10 mouse cellular contexts compared by ENCODE assay signal in genomic region chr6:54564506-54564991, GRCm38 (mm10). TPM values are rescaled to one million over a fixed set of nuclear protein-coding genes. Genes with fewer than 3 reads are reported as not detected.
A peak's percentile ranks its signal among the peaks of the same experiment; 100 is the strongest.
DNase-seq lines count a peak whose midpoint lies in the region; ATAC-seq and TF ChIP-seq lines count a peak whose summit lies in the region.
"Had no signal": no experiment of that assay in that cellular context is flagged by ENCODE, and none has a peak within 500 bp of the region (broad histone marks: within the 10 kb centered on the region; RNA-seq: fewer than 3 reads in every experiment).

No protein-coding gene starts in this region.

- TF ChIP-seq POLR2A in myocyte (IDR thresholded peaks at IDR 0.05; ENCODE audit: insufficient read length, low read depth), result no peak

- 19% methylated on average over 9 of the region's 9 CpGs for WGBS in forebrain, postnatal 0 days
- WGBS in kidney, embryonic 15.5 days, result 80% methylated on average over 9 of the region's 9 CpGs

- H3K4me1 ChIP-seq in forebrain, postnatal 0 days (ENCODE audit: insufficient read depth), result peaks cover 23% of the 10 kb centered on the region
- peaks cover 35% of the 10 kb centered on the region for H3K4me1 ChIP-seq in kidney, embryonic 15.5 days

- peak overlapping the region; percentile 75 for H3K4me2 ChIP-seq in forebrain, postnatal 0 days (ENCODE audit: low read depth)
- H3K4me2 ChIP-seq in myocyte (ENCODE audit: low read depth), result peak overlapping the region; percentile 97
- no peak overlapping the region for H3K4me2 ChIP-seq in kidney, embryonic 15.5 days

- no peaks in the 10 kb centered on the region for H3K36me3 ChIP-seq in forebrain, postnatal 0 days (ENCODE audit: insufficient read depth)
- no peaks in the 10 kb centered on the region for H3K36me3 ChIP-seq in myocyte (ENCODE audit: control insufficient read depth, insufficient read depth)
- no peaks in the 10 kb centered on the region for H3K36me3 ChIP-seq in kidney, embryonic 15.5 days

- peak overlapping the region; percentile 96 for H3K27ac ChIP-seq in forebrain, postnatal 0 days (ENCODE audit: low read depth, low read length)
- no peak overlapping the region for H3K27ac ChIP-seq in kidney, embryonic 15.5 days
- no peak overlapping the region for H3K27ac ChIP-seq in gastrocnemius, adult 2 months

- H3K9ac ChIP-seq in forebrain, postnatal 0 days, result peak overlapping the region; percentile 95
- no peak overlapping the region for H3K9ac ChIP-seq in kidney, embryonic 15.5 days

- peak overlapping the region; percentile 70 for H3K4me3 ChIP-seq in forebrain, postnatal 0 days (ENCODE audit: low read depth, low read length)
- peak overlapping the region; percentile 54 for H3K4me3 ChIP-seq in myocyte
- H3K4me3 ChIP-seq in kidney, embryonic 15.5 days (replicated peaks), result no peak overlapping the region
- H3K4me3 ChIP-seq in gastrocnemius, adult 2 months, result no peak overlapping the region
- H3K4me3 ChIP-seq: megakaryocyte, embryonic 14.5 days had no signal

- no peaks in the 10 kb centered on the region for H3K27me3 ChIP-seq in forebrain, postnatal 0 days (ENCODE audit: insufficient read depth, low read length)
- no peaks in the 10 kb centered on the region for H3K27me3 ChIP-seq in myocyte (ENCODE audit: control insufficient read depth, insufficient read depth, insufficient read length)
- H3K27me3 ChIP-seq in kidney, embryonic 15.5 days, result peaks cover 21% of the 10 kb centered on the region

- DNase-seq in cerebellum, postnatal 25 days, result peak; percentile 54 to 60
- no peak for DNase-seq in cerebellum, adult 11 months
- DNase-seq in R1 (ENCODE audit: low read depth, low spot score), result peak; percentile 59
- DNase-seq in forebrain, postnatal 0 days, result no peak
- no peak for DNase-seq in urinary bladder, postnatal 25 days (ENCODE audit: low spot score)
- DNase-seq in gastrocnemius, adult 2 months, result no peak

- ATAC-seq in forebrain, postnatal 0 days, result no peak
- no peak for ATAC-seq in kidney, embryonic 15.5 days (replicated peaks; ENCODE audit: low FRiP score)
- ATAC-seq: intestine, postnatal 0 days had no signal

- no peaks in the 10 kb centered on the region for H3K9me3 ChIP-seq in forebrain, postnatal 0 days (ENCODE audit: low read length)
- no peaks in the 10 kb centered on the region for H3K9me3 ChIP-seq in kidney, embryonic 15.5 days (replicated peaks)
- H3K9me3 ChIP-seq: megakaryocyte, embryonic 14.5 days had no signal

- intact Hi-C loops in gastrocnemius, adult 2 months (cut with DNase I), result no loop called here

- no peak overlapping the region for H3ac ChIP-seq in myocyte (ENCODE audit: control insufficient read depth, insufficient read length)

- TF ChIP-seq CTCF in forebrain, postnatal 0 days (IDR thresholded peaks at IDR 0.05; ENCODE audit: low read depth), result no peak
- TF ChIP-seq CTCF in gastrocnemius, adult 2 months (IDR thresholded peaks at IDR 0.05), result no peak

- peaks cover 5% of the 10 kb centered on the region for H3K79me2 ChIP-seq in myocyte (ENCODE audit: control insufficient read depth, insufficient read depth)

TF ChIP-seq in myocyte, 11 proteins besides CTCF, POLR2A, EP300 and RAD21:
- no peak for TF ChIP-seq TCF3 (IDR thresholded peaks at IDR 0.05; ENCODE audit: insufficient read length, low read depth)
- no peak for TF ChIP-seq MYOG (IDR thresholded peaks at IDR 0.05; ENCODE audit: control insufficient read depth in 1 of 3, insufficient read depth in 1 of 3, insufficient read length in 2 of 3, low read depth in 2 of 3)
- TF ChIP-seq MYOD1 (IDR thresholded peaks at IDR 0.05; ENCODE audit: control insufficient read depth in 1 of 3, insufficient read length in 2 of 3, low read depth in 2 of 3), result no peak
- no peak for TF ChIP-seq MAX (IDR thresholded peaks at IDR 0.05; ENCODE audit: low read depth)
- no peak for TF ChIP-seq TCF12 (IDR thresholded peaks at IDR 0.05; ENCODE audit: insufficient read depth, poor library complexity, severe bottlenecking)
- TF ChIP-seq E2F4 (IDR thresholded peaks at IDR 0.05; ENCODE audit: insufficient read depth), result no peak
- TF ChIP-seq POLR2AphosphoS2 (IDR thresholded peaks at IDR 0.05; ENCODE audit: insufficient read length, low read depth), result no peak
- TF ChIP-seq USF1 (IDR thresholded peaks at IDR 0.05; ENCODE audit: low read depth), result no peak
- no peak for TF ChIP-seq CEBPB (IDR thresholded peaks at IDR 0.05; ENCODE audit: insufficient read depth, poor library complexity, severe bottlenecking)
TF ChIP-seq in myocyte: peak in this region for 0.

RNA-seq across cellular contexts. Expression of gene Scrn1, which starts 1.7 kb away (rescaled TPM):
- total RNA-seq in forebrain, postnatal 0 days (2014; rRNA removed), result 189 and 195 TPM in 2 replicates
- 95.5 and 122 TPM in 2 replicates for polyA plus RNA-seq in forebrain, postnatal 0 days (2015; fragmentation: Nextera tagmentation; extraction: Ambion mirVana)
- 25.5 TPM for polyA plus RNA-seq in myocyte (2012; fragmentation: generic; extraction: Trizol)
- polyA plus RNA-seq in kidney, embryonic 15.5 days (2015; fragmentation: Nextera tagmentation; extraction: Ambion mirVana), result 6.2 and 8.6 TPM in 2 replicates
- total RNA-seq in gastrocnemius, adult 2 months (2021), result 1 to 10 TPM; 1.4 to 1.6 TPM

RNA-seq across cellular contexts. Expression of gene Plekha8, which starts 30.4 kb away (rescaled TPM):
- 14.8 and 19.3 TPM in 2 replicates for total RNA-seq in forebrain, postnatal 0 days (2014; rRNA removed)
- polyA plus RNA-seq in forebrain, postnatal 0 days (2015; fragmentation: Nextera tagmentation; extraction: Ambion mirVana), result 4.5 and 4.7 TPM in 2 replicates
- polyA plus RNA-seq in myocyte (2012; fragmentation: generic; extraction: Trizol), result 3.6 TPM
- 8.9 and 9.8 TPM in 2 replicates for polyA plus RNA-seq in kidney, embryonic 15.5 days (2015; fragmentation: Nextera tagmentation; extraction: Ambion mirVana)
- 1 to 10 TPM; 3.3 to 4.0 TPM for total RNA-seq in gastrocnemius, adult 2 months (2021)

RNA-seq across cellular contexts. Expression of gene Fkbp14, which starts 32.6 kb away (rescaled TPM):
- total RNA-seq in forebrain, postnatal 0 days (2014; rRNA removed), result 5.2 and 9.6 TPM in 2 replicates
- 4.1 and 4.5 TPM in 2 replicates for polyA plus RNA-seq in forebrain, postnatal 0 days (2015; fragmentation: Nextera tagmentation; extraction: Ambion mirVana)
- 6.0 TPM for polyA plus RNA-seq in myocyte (2012; fragmentation: generic; extraction: Trizol)
- 28.5 and 29.1 TPM in 2 replicates for polyA plus RNA-seq in kidney, embryonic 15.5 days (2015; fragmentation: Nextera tagmentation; extraction: Ambion mirVana)
- total RNA-seq in gastrocnemius, adult 2 months (2021), result 1 to 10 TPM; 3.4 to 6.3 TPM

Comparison
In these comparisons a context has a peak if more than half of its experiments do, and no peak if none do; other contexts are left out.
1. DNase-seq: peak in cerebellum, postnatal 25 days (2 of 2) and R1 (single experiment); none in cerebellum, adult 11 months (single experiment), forebrain, postnatal 0 days (single experiment), urinary bladder, postnatal 25 days (single experiment) and gastrocnemius, adult 2 months (single experiment).
2. H3K4me3 ChIP-seq: peak in forebrain, postnatal 0 days (single experiment) and myocyte (single experiment); none in kidney, embryonic 15.5 days (single experiment) and gastrocnemius, adult 2 months (single experiment).